Mouse (Mus musculus) hindbrain, embryonic 13.5 days (tissue): ENCODE measurements around the gene Tctex1d4. TPM values are rescaled to one million over a fixed set of nuclear protein-coding genes. Genes with fewer than 3 reads are reported as not detected.
A peak's percentile ranks its signal among the peaks of the same experiment; 100 is the strongest.

Experiments
- ATAC-seq: fragments of 200-750 bp; cut with Nextera tagmentation; 2 replicates; pipeline ENCODE4 v1.8.0; 2017; ENCODE audit warnings: moderate TSS enrichment; ENCODE audit not compliant: low FRiP score
- H3K27ac ChIP-seq: fragments of 300-500 bp; sonication (generic); 2 replicates; pipeline ENCODE4 v1.5.1; 2015; ENCODE audit warnings: inconsistent platforms, mild to moderate bottlenecking, moderate library complexity
- H3K27me3 ChIP-seq: fragments of 300-500 bp; sonication (generic); 2 replicates; pipeline ENCODE4 v1.6.1; 2015; ENCODE audit warnings: mild to moderate bottlenecking, inconsistent platforms
- H3K36me3 ChIP-seq: fragments of 300-500 bp; sonication (generic); 2 replicates; pipeline ENCODE4 v1.6.1; 2015; ENCODE audit warnings: mild to moderate bottlenecking, inconsistent platforms
- H3K4me1 ChIP-seq: fragments of 300-500 bp; sonication (generic); replicated peaks from 2 replicates; pipeline ENCODE4 v1.6.1; 2015; ENCODE audit warnings: inconsistent platforms
- H3K4me2 ChIP-seq: fragments of 300-500 bp; sonication (generic); 2 replicates; pipeline ENCODE4 v1.6.1; 2015; ENCODE audit warnings: inconsistent platforms, mild to moderate bottlenecking, moderate library complexity
- H3K4me3 ChIP-seq: fragments of 300-500 bp; sonication (generic); 2 replicates; pipeline ENCODE4 v1.5.1; 2015; ENCODE audit warnings: mild to moderate bottlenecking, inconsistent platforms
- H3K9ac ChIP-seq: fragments of 300-500 bp; sonication (generic); 2 replicates; pipeline ENCODE4 v1.6.1; 2015; ENCODE audit warnings: mild to moderate bottlenecking, inconsistent platforms
- H3K9me3 ChIP-seq: fragments of 300-500 bp; sonication (generic); 2 replicates; pipeline ENCODE4 v1.6.1; 2016; ENCODE audit warnings: inconsistent platforms
- WGBS: fragments of 180-500 bp; shearing (Covaris S2); methylation state at CpG from one replicate; pipeline ENCODE4 v1.1.7; 2015; 5-methylcytosine and 5-hydroxymethylcytosine counted together
- polyA plus RNA-seq: library from polyadenylated mRNA; unstranded; fragments of >200 nt; fragmentation: Nextera tagmentation; extraction: Ambion mirVana; gene quantifications from 2 replicates; pipeline ENCODE4 v1.2.1, GENCODE M21; 2015

The Tctex1d4 gene
- polyA plus RNA-seq, 1 experiment from 2014 or later = 0.86 TPM

DNA sequence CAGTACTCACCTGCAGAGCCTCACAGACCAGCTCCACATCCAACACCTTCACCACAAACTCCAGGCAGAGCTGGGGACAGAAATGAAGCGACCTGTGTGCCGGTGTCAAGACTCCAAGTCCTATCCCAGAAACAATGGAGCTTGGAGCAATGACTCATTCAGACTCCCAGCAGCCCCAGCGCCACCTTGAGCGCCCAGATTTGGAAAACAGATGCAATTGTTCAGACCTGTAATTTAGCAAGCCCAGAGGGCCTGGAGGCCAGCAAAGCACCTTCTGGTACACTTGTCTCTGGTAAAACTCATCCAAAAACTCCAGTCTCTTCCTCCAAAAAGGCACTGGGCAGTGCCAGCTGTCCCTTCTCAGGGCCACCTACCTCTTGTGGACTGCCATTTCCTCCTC, 4.4 kb upstream of the Tctex1d4 start:
- no peak overlapping the region for H3K4me3 ChIP-seq
- peaks cover 33% of the 10 kb centered on the region for H3K4me1 ChIP-seq
- H3K27ac ChIP-seq = no peak overlapping the region
- H3K4me2 ChIP-seq = no peak overlapping the region
- no peak overlapping the region for H3K9ac ChIP-seq
- 0 out of 2 replicates have a peak, but pooled peaks cover 1% of the 10 kb centered on the region for H3K36me3 ChIP-seq
- H3K9me3 ChIP-seq = no peaks in the 10 kb centered on the region
- no peak for ATAC-seq
- 87% methylated on average over 4 of the region's 4 CpGs for WGBS
- H3K27me3 ChIP-seq = no peaks in the 10 kb centered on the region

DNA sequence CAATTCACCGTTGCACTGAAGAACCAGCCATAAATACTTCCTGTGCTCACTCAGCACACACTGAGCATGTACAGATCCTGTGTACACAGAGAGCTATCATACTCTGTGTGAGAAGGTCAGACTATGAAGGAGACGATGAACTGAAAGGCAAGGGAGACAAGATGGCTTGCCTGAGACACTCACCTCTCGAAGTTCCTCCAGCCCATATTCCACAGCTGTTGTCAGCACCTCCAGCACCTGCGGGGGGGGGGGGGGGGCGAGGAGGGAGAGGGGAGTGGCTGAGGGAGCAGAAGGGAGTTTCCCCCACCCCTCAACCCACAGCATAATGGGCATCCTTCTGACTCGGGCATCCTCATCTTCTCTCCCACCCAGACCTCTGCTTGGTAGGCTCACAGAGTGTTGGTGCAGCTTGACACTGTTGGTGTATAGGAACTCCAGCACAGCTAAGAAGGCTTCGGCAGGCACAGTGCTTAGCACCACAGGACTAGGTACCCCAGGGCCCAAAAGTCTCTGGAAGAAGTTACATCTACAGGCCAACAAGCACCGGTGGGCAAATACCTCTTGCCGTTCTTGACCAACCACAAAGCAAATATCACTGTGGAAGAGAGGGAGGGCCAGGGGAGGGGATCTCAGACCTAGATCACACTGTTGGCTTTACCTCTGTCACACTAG, 2.9 kb upstream of the Tctex1d4 start:
- H3K4me1 ChIP-seq = peaks cover 33% of the 10 kb centered on the region
- 81% methylated on average over 8 of the region's 9 CpGs for WGBS
- H3K9ac ChIP-seq = no peak overlapping the region
- H3K4me3 ChIP-seq = no peak overlapping the region
- peaks cover 12% of the 10 kb centered on the region for H3K36me3 ChIP-seq
- H3K9me3 ChIP-seq = no peaks in the 10 kb centered on the region
- H3K27me3 ChIP-seq = no peaks in the 10 kb centered on the region
- H3K4me2 ChIP-seq = no peak overlapping the region
- ATAC-seq = no peak
- H3K27ac ChIP-seq = no peak overlapping the region

DNA sequence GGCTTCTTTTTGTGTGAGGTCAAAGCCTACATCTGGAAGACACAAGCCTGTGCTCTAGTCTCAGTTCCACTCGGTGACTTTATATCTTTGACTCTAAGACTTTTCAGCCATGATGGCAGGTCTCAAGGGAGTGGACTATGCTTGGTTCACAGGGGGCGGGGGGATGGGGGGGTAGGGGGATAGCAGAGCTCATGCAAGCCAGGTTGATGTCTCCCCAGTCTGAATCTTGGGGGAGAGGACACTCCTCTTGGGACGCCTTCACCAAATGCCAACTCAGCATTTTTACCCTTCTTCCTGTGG, 2.4 kb upstream of the Tctex1d4 start:
- Histone ChIP-seq H3K4me1 (peaks cover 33% of the 10 kb centered on the region), H3K4me2 (no peak overlapping the region), H3K9me3 (no peaks in the 10 kb centered on the region), H3K27ac (0 out of 2 replicates have a peak overlapping the region, but pooled peaks have one; percentile 35), H3K36me3 (peaks cover 17% of the 10 kb centered on the region), H3K9ac (no peak overlapping the region), H3K27me3 (no peaks in the 10 kb centered on the region), H3K4me3 (no peak overlapping the region)
- no peak for ATAC-seq
- WGBS = 79% methylated on average over 3 of the region's 3 CpGs

- Histone ChIP-seq H3K9me3 (no peaks in the 10 kb centered on the region), H3K9ac (peak overlapping the region; percentile 60; the same call in 1 of the 2 replicates), H3K4me3 (no peak overlapping the region), H3K4me2 (0 out of 2 replicates have a peak overlapping the region, but pooled peaks have one; percentile 6), H3K27ac (peak overlapping the region; percentile 89), H3K36me3 (peaks cover 22% of the 10 kb centered on the region), H3K27me3 (no peaks in the 10 kb centered on the region), H3K4me1 (peaks cover 30% of the 10 kb centered on the region)
- WGBS = 77% methylated on average over 14 of the region's 14 CpGs
- no peak for ATAC-seq
Measured at GRCm38 (mm10) chr4:117124518-117125347, 1.9 kb upstream of the Tctex1d4 start.

DNA sequence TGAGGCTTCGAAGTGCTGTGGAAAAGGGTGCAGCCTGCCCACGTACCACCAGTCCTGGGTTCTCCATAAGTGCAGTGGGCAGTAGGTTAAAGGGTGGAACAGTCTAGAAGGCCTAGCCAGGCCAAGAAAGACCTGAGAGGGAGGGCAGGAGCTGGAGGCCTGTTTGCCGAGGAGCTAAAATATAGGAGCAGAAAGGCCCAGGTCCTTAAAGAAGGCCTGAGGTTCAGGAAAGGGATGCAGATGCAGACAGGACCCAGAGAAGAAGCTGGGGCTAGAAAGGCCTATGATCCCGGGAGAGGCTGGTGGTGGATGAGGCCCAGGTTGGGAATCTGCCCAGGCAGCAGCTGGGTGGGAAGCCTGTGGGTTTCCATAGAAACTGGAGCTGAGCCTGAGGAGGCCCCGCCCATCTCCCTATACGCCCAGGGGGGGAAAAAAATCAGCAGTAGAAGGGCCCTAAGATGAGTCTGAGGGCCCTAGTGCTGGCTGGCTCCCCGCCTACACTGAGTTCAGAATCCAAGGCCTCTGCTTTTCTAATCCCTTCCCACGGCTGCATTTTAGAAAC, 1.2 kb upstream of the Tctex1d4 start, which contains the start of gene Btbd19:
Gene Btbd19, minus strand, starts transcription at position 378 of the 562 bp plus-strand sequence.
- no peak within 1 kb of the TSS for H3K4me3 ChIP-seq
- H3K36me3 ChIP-seq = peaks cover 28% of the 10 kb centered on the region
- H3K4me1 ChIP-seq = peaks cover 33% of the 10 kb centered on the region
- no peaks in the 10 kb centered on the region for H3K9me3 ChIP-seq
- ATAC-seq = no peak
- H3K4me2 ChIP-seq = 0 out of 2 replicates have a peak within 1 kb of the TSS, but pooled peaks have one; percentile 10
- 34% methylated on average over 8 of the region's 8 CpGs for WGBS
- peak within 1 kb of the TSS; percentile 60 for H3K9ac ChIP-seq
- H3K27me3 ChIP-seq = no peaks in the 10 kb centered on the region
- peak within 1 kb of the TSS; percentile 89 for H3K27ac ChIP-seq

GRCm38 (mm10) chr4:117125910-117126674, 502 bp upstream of the Tctex1d4 start:
- Histone ChIP-seq H3K27me3 (no peaks in the 10 kb centered on the region), H3K4me3 (no peak overlapping the region), H3K36me3 (peaks cover 34% of the 10 kb centered on the region), H3K4me2 (0 out of 2 replicates have a peak overlapping the region, but pooled peaks have one; percentile 10), H3K9ac (peak overlapping the region; percentile 60), H3K27ac (peak overlapping the region; percentile 89), H3K4me1 (peaks cover 37% of the 10 kb centered on the region), H3K9me3 (no peaks in the 10 kb centered on the region)
- WGBS = 49% methylated on average over 15 of the region's 15 CpGs
- ATAC-seq = peak; percentile 11; the same call in 1 of the 2 replicates

DNA sequence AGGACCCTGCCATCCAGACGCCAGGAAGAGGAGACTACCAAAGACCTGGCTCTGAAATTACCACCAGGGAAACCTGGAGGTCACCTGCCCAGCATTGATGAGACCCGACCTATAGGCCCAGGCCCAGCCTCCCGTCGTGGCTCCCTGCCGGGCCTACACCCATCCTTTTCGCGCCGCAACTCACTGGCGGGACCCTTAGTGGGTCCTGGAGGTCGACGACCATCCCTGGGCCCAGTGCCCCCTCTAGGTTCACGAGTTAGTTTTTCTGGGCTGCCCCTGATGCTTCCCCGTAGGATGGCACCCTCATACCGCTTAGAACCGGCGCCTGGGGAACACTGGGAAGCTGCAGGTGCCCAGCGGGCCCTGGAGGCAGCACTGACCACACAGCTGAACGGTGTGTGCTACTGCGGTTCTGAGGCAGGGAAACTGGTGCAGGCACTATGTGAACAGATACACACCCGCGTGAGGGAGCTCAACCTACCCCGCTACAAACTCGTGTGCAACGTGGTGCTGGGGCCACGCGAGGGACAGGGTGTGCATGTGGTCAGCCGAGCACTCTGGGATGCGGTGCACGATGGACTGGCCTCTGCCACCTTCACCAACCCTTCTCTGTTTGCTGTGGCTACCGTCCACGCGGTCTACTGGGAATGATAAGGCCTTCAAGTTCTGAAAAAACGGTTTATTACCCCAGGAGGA, 1.5 kb downstream of the Tctex1d4 start:
- peaks cover 34% of the 10 kb centered on the region for H3K36me3 ChIP-seq
- H3K4me3 ChIP-seq = no peak overlapping the region
- no peak overlapping the region for H3K4me2 ChIP-seq
- 92% methylated on average over 33 of the region's 33 CpGs for WGBS
- H3K27me3 ChIP-seq = no peaks in the 10 kb centered on the region; the same call in 1 of the 2 replicates
- H3K27ac ChIP-seq = no peak overlapping the region
- no peaks in the 10 kb centered on the region for H3K9me3 ChIP-seq
- H3K4me1 ChIP-seq = peaks cover 52% of the 10 kb centered on the region
- ATAC-seq = no peak
- H3K9ac ChIP-seq = no peak overlapping the region

DNA sequence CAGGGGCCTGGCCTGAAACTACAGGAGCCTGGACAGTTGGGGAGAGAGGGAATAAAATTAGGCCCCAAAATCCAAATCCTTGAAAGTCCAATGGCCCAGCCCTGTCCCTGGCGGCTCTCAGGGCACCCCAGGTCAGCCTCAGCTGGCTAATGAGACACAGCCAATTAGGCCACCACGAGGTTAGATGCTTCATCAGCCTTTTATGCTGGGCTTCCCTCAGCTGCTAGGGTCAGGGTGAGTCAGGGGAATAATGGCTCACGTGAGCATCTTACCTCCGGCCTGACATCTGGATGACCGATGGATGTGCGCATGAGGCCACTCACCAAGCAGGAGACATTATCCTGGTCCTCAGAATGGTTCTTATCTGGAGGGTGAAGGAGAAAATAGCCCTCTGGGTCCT, 4.2 kb downstream of the Tctex1d4 start:
- peak overlapping the region; percentile 90; the same call in 1 of the 2 replicates for H3K9ac ChIP-seq
- no peaks in the 10 kb centered on the region for H3K9me3 ChIP-seq
- H3K27ac ChIP-seq = no peak overlapping the region
- no peak overlapping the region for H3K4me3 ChIP-seq
- H3K36me3 ChIP-seq = peaks cover 34% of the 10 kb centered on the region
- no peak for ATAC-seq
- H3K27me3 ChIP-seq = peaks cover 2% of the 10 kb centered on the region; the same call in 1 of the 2 replicates
- H3K4me2 ChIP-seq = no peak overlapping the region
- 29% methylated on average over 6 of the region's 6 CpGs for WGBS
- peaks cover 44% of the 10 kb centered on the region for H3K4me1 ChIP-seq

- Histone ChIP-seq H3K4me1 (peaks cover 40% of the 10 kb centered on the region), H3K4me2 (peak overlapping the region; percentile 78), H3K9me3 (no peaks in the 10 kb centered on the region), H3K9ac (peak overlapping the region; percentile 90; the same call in 1 of the 2 replicates), H3K36me3 (peaks cover 34% of the 10 kb centered on the region), H3K27me3 (peaks cover 2% of the 10 kb centered on the region; the same call in 1 of the 2 replicates), H3K4me3 (no peak overlapping the region), H3K27ac (peak overlapping the region; percentile 66)
- no peak for ATAC-seq
- 48% methylated on average over 6 of the region's 6 CpGs for WGBS
Measured at GRCm38 (mm10) chr4:117131198-117131597, 4.6 kb downstream of the Tctex1d4 start.

DNA sequence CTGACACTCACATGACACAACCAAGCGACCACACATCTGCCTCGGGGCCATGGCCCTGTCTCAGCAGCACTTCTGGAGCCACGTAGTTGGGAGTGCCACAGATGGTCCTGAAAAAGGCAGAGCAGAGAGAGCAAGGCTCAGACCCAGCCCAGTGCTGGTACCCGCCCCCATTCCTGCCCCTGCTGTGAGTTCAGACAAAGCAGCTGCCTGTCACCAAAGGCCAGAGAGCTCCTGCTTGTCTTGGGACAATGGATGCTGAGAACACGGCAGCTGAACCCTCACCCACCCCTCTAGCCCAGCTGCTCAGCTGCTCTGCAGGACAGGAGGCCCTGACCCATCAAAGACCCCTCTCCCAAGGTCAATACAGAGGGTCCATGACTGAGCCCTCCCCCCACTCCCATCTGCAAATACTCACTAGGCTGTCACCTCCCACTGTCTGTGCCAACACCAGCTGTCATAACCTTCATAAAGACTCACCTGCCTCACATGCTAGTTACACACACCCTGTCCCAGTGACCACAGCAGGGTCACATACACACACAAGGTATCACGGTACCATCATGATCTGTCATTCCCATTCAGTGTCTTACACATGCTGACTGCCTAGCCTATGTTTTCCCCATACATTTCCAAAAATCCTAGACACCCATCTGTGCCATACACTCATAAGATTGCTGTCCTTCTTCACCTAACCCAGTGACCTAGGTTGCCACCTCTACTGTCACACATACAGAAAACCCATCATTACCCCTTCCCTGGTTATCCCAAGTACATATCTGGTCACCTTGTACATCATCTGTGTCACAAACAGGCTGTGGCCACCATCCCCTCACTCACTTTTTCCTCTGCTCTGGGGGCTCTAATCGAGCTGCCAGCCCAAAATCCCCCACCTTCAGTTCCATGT, 5.5 kb downstream of the Tctex1d4 start:
- peak overlapping the region; percentile 80 for H3K4me3 ChIP-seq
- H3K36me3 ChIP-seq = peaks cover 33% of the 10 kb centered on the region
- 0 out of 2 replicates have a peak, but pooled peaks have one; percentile 14 for ATAC-seq

More for the DNA sequence above, 5.5 kb downstream of the Tctex1d4 start:
- Histone ChIP-seq H3K9me3 (no peaks in the 10 kb centered on the region), H3K4me1 (peaks cover 39% of the 10 kb centered on the region), H3K4me2 (peak overlapping the region; percentile 78), H3K27ac (peak overlapping the region; percentile 89), H3K9ac (peak overlapping the region; percentile 90), H3K27me3 (peaks cover 2% of the 10 kb centered on the region; the same call in 1 of the 2 replicates)
- 3% methylated on average over 7 of the region's 7 CpGs for WGBS
